Mouse (Mus musculus): ENCODE measurements around the gene Spata5.

Gene Spata5

DNA sequence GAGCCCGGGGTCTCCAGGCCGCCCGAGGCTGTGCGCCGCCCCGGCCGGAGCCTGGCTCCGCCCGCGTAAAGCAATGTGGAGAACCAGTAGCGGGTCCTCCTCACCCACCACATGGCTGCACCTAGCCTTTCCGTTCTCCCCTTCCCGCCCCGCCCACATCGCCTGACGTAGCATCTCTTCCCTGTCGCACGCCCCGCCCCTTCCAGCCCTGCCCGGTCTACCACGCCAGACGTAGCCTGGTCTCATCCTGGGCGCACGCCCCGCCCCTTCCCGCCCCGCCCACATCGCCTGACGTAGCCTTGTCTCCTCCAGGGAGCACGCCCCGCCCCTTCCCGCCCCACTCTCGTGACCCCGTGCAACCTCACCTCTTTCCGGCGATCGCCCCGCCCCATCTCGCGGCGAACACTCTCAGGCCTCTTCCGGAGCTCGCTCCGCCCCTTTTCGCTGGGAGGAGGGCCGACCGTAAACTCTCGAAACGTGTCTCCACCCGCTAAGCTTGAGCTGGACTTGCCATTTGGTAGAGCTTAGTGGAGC, at the start of gene Spata5:
Gene Spata5 (plus strand): TSS at position 439 of the 534 bp plus-strand sequence.
- DNase-seq: peak; percentile 99

DNA sequence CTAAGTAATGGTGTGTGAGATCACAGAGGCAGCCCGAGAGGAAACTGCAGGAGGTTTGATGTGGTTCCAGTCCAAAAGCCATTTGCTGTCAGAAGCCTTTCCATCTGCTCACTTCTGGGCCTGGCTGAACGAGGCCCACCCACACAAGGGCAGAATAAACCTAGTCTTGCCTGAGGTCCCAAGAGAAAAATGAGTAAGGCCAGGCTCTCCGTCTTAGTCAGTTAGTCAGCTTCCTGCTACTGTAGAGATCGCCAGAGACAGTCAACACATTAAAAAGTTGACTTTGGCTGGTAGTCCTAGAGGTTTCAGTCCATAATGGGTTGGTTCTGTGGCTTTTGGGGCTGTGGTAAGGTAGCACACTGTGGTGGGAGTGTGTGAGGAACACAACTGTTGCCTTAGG, 49.3 kb upstream of the Spata5 start:
- no peak for DNase-seq

DNA sequence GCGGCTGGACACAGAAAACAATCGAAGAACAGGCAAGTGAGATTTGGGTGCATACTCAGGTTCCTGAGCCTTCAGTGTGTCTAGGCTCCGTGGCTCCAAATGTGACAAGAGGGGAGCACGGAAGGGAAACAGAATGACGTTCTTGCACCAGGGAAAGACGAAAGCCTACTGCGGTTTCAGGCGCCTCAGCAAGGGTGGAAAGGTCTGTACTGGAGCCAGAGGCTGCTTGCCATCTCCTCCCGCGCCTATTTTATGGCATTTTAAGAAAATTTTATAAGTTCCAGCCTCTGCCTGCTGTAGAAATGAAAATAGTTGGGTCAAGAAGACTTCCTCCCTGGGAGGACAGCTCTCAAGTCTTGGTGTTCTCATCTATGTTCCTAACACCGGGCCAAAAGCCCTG, 46.0 kb upstream of the Spata5 start:
- peak; percentile 37 for DNase-seq

DNA sequence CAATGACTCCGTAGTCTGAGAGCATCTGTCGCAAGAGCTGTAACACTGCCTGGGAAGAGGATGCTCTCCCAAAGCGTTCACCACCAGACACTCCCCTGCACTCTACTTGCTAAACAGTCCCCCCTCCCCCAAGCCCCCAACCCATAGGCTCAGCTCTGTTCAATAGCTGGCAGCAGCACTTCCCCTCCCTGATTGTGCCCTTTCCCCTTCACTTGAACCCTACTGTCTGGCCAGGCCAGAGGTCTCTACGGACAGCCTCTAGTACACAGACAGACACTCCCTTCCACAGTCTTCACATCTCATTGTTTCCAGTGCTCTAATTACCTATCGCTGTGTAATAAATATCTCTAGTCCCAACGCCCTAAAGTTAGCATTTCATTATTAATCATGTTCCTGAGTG, 41.8 kb upstream of the Spata5 start:
- no peak for DNase-seq

DNA sequence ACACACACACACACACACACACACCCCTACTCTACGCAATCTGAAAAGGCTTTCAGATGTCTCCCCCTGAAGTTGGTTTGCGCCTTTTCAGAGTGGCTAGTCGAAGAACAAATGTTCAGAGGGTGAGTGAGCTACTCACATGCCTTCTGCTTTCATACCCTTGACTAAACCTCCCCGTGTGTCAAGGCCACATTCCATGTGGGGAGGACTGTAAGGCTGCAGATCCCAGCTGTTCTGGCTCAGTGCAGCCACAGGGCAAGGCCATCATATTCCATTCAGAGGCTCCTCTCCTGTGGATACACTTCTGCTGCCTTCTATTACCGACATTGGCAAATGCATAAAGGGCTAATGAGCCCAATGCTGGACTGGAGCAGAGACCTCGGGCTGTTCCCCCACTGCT, 41.3 kb upstream of the Spata5 start:
- DNase-seq: peak; percentile 67

DNA sequence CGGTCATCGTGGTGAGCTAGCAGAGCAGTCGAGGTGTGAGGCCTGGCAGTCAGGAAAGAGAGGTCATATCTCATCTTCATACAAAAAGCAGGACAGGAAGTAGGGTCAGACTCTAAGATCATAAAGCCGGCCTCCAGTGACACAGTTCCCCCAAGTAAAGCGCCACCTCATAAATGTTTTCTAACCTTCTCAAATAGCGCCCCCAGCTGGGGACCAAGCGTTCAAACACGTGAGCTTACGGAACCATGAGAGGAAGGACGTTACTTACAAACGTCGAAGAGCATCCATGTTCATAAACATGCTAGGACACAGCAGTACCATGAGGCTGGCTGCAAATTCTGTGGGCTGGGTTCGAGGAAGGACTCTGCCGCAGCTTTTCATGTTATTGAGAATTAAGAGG, 40.5 kb upstream of the Spata5 start:
- peak; percentile 50 for DNase-seq

DNA sequence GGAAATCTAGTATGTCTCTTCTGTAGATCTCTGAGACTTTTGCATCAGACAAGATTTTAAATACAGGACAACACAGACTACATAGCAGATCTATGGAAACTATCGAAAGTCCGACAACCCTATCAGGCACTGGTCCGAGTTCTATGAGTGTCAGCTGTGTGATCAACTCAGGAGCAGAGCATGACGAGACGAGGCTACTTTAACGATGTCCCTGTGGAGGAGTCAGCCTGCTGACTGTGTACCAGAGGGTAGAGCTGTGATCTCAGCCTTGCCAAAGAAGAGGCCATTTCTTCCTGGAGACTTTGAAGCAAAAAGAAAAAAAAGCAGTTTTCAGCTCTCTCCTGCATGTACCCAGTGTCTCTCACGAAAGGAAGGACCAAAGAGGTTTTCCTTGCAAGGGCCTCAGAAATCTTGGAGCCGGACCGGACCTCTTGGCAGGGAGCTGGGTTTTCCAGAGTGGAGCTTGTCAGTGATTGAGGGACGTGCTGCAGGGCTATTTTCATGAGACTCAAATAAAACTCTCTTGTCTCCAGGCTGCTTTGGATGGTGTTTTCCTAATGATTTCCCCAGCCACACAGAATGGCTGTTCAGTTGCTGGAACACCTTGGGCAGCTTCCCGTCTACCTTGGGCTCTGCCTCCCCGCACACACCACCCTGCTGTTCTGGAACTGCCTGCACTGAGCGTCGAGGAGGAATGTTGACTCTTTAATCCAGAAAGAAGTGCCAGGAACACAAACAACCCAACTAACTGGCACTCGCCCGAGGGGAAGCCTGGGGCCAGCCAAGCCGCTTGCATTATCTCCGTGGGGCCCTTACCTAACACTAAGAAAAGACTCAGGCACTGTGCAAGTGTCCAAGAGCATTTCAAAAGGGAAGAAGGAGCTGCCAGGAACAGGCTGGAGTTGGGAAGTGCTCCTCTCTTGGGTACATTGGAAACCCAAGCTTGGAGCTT, 39.5 kb upstream of the Spata5 start:
- DNase-seq: peak; percentile 85

DNA sequence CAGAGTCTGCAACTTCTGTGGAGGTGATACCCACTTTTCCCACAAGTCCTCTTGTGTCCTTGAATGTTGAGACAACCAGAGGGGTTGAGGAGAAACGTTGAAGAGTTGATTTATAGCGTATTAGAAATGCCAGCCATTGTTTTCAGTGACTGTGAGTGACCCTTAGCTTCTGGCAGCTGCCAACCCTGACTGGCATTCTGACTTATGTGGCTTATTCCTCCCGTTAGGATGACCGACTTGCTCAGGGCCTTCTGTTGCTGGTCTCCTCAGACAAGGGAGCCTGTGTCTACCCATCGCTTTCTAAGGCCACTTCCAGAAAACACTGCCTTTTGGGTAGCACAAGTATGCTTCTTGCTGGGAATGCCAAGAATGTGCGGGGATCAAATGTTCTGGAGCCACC, 38.2 kb upstream of the Spata5 start:
- DNase-seq: no peak

DNA sequence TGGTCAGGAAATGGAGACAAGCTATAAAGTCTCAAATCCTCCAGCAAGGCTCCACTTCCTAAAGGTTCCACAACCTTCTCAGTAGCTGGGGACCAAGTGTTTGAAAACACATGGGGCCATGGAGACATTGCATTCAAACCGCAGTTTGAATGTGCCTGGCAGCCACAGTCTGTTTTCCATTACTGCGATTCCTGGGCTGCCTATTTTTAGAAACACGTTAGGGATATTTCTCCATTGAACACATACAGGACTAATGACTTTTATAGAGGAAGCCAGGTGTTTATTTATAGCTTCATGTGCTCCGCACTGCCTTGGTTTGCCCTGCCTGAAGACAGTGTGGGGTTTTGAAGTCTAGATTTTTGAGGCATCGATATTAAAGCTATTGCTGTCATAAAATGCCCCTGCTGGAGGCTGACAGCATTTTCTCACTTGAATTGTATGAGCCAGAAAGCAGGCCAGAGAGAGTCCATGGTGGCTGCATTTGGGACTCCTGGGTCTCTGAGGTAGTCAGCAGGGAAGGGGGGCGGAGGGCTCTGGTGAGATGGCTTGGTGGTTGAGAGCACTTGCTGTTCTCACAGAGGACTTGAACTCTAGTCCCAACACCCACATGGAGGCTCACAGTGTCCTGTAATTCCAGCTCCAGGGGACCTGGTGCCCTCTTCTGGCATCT, 36.5 kb upstream of the Spata5 start:
- DNase-seq: peak; percentile 24

DNA sequence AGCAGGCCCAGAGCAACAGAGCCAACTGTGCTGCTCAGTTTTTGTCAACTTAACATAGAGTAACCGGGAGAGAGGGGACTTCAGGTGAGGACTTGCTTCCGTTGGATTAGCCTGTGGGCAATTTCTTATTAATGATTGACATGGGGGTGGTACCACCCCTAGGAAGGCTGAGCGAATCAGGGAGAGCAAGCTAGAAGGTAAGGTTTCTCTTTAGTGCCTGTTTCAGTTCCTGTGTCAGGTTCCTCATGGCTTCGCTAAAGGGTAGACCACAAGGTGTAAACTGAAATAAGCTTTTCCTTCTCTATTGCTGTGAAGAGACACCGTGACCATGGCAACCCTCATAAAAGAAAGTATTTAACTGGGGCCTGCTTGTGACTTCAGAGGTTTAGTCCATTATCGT, 32.4 kb upstream of the Spata5 start:
- DNase-seq: no peak

DNA sequence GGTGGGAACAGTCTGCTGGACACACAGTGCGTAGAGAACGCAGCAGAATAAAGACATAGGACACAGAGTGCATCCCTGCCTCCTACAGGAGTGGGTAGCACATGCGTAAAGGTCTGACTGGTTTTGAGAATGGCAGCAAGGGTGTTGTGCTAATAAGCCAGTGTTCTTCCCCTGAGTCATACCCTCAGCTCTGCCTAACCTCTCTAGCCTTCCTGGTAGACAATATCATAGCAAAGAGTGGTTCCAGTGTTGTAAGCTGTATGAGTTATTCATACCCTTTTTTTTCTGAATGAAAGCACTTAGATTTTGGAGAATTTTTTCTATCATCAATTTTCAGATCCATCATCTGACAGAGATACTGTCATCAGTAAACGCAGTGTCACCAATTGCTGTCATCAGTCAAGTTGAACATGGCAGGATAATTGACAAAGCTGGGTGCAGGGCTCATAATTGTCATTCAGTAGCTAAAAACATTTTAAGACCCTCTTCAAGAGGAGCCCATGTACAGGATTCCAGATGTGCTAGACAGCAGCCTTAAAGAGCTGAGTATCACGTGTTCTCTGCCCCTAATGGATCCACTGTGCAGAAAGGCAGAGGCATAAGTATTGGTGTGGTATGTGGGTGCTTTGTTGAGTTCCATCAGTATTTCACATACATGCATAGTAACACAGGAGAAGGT, 22.6 kb upstream of the Spata5 start:
- DNase-seq: no peak

DNA sequence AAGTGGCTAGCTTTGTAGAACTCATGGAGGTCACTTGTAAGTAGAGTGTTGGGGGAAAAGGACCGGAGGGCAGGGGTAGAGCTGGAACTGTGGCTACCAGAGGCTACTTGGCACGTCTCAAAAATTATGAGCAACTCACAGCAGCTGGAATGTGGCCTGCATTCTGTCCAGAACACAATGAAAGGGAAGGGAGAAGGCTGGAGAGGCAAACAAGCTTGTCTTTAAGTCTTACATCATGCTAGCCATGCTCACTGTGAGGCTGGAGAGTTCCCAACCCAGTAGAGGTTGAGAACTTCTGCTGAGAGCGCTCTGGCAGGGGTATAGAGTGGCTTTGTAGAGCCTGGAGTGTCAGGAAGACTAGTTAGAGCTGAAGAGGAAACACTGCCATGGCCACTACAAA, 22.1 kb upstream of the Spata5 start:
- DNase-seq: no peak

DNA sequence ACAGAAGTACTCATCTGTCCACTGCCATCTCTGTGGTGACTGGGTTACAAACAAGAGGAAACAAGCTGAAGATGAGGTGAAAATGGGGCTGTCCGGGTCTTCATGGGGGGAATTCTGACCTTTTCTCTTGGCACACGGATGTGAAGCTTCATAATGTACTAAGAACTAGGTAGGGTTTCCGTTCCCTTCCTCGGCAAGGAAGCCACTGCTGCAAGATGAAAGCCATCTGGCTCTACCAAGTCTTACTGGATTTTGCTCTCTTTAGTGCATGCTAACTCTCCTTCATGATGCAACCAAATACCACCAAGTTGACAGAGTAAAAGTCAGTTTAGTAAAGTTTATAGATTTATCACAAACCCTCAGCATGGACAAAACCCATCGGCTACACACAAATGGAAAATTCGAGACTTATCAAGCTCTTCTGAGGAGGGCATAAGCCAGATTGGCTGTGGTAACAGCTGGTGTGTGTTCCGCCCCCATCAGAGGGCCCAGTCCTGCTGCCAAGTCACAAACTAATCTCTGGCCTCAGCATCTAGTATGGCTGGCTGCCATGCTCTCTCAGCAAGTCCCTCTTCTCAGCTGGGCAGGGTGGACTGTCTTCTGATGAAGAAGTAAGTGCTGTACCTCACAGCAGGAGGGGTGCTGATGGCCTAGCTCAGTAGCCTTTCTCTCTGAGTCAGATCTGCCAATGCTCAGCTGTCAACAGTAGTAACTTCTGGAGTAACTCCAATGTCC, 20.9 kb upstream of the Spata5 start:
- peak; percentile 84 for DNase-seq

DNA sequence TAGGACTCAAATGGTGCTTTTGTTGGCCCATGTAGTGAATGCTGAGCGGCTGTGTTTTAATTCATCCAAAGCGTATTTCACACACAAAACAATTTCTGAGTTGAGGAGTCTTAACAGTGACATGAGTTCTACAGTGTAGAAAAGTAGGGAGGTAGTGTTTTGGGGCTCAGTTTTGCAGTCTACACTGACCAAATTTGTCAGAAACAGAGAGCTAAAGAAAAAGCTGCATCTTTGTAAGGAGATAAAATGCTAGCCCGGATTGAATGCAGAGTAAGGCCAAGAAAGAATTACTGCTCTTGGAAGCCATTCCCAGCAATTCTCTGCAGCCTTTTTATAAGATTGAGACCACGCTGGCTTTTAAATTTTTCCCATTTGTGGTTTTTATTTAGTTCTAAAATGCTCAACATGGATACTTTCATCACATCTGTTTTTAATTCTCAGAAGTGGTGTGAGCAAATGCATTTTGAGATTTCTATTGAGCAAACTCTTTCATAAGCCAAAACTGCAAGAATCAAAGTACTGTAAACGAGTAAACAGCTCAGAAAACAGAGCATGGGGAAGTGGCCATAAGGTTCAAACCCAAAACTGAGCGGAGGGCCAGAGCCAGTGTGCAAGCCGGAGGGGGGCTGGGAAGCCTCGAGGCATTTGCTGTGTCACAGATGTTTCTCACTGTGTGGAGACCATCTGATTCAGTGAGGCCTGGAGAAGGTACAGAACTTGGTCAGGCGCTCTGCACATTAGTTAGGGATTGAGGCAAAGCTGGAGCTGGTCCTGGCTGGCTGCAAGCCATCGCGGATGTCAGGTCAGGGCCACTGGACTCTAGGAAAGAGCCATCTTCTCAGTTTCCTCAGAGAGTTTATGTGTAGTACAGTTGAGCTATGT, 17.7 kb upstream of the Spata5 start:
- DNase-seq: peak; percentile 45

DNA sequence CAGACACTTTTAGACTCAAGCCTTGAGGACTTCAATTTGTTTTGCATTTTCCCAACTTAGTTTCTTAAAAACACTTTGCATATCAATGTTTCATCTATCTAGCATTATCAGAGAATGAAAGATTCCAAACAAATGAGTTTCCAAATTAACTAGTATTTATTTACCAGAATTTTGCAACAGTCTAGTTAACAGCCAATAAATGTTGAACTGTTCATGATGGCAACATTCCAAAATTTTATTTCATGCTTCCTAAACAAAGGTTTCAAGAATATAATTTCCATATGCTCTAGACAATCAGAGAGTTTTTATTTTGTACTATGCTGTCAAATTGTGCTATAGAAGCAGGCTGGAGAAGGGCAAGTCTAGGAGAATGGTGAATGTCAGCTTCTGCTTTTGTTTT, 12.1 kb upstream of the Spata5 start:
- DNase-seq: no peak

DNA sequence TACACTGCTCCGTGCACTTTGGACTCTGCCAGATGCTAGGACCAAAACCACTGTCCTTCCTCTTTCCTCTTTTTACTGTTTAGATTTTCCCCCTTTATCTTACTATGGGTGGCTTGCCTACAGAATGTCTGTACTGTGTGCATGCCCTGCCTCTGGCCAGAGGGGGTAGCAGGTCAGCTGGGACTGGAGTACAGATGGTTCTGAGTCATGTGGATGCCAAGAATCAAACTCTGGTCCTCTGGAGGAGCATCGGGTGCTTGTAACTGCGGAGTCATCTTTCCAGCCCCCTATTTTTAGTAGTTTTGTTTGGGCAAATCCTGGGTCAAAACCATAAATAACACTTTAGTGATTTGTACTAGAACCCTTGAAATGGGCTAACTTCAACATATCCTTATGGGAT, 6.2 kb upstream of the Spata5 start:
- DNase-seq: no peak

DNA sequence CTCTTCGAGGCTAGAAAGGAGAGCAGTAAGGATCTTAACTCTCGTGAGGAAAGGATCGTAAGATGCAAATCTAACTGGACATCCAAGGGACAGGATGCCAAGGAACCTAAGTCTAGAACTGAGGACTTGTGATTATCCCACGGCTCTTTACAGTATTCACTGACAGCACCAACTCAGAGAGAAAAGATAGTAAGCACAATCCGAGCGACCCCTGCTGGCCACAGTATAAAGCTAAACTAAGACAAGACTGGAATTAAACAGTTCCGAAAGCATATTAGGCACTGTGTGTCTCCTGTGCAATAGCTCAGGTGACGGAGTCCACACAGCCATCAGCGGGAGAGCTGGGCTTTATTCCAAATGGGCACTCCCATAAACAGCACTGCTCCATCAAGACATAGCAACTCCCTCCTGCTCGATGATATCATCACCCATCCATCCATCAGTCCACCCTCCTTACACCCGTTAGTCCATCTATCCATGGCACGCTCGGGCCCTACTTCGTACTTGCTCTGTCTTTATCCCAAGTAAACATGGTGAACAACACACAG, 5.2 kb upstream of the Spata5 start:
- DNase-seq: peak; percentile 89

DNA sequence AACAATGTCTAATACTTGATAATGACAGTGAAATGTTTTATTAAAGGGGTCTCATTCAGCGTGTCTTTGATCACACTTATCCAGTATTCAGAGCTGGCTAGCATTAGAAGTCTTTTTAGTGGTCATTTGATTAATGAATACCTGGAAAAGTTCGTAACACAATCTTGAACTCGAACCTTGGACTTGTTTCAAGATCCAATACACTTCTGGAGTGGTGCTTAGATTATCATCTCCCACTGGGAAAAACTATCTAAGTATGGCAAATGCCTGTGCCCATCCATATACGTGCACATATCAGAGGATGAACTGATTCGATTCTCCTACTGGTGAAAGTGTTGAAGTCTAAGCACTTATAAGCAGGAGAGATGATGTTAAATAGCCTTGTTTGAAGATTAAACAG, 1.4 kb upstream of the Spata5 start:
- DNase-seq: no peak

DNA sequence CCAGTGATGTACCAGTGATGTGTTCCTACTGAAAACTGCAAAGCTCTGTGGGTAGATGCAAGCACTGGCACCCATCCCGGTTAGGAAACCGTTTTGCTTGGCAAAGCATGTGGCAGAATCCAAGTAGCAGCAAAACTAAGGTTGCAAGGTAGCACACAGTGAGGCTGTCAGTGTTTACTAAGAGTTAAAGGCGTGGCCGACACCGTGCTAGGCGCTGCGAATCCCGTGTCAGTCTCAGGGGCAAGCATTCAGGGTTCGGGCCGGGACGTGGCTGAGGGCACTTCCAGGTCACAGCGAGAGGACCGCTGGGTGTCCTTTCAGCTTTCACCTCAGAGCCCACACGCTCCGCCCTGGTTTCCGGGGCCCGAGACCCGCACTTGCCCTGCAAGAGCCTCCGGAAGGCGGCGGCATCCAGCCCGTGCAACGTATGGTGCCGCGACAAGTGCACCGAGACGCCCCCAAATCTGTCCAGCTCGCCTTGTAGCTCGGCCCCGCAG, 687 bp upstream of the Spata5 start:
- DNase-seq: no peak

DNA sequence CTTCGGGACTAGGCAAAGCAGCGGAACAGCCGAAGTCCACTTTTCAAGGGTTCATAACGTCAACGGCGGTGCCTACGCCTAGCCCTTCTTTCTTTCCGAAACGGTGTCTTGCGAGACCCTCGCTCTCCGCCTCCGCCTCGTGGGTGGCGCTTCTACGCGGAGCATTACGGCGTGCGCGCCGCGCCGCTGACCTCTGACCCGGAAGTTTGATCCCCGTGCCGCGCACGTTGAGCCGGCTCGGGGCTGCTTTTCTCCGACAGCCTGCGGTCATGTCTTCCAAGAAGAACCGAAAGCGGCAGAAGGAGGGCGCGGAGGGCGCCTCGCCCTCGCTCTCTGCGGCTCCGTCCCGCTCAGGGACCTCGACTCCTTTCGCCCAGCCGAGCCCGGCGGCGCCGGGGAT, 376 bp downstream of the Spata5 start, which contains the start of gene Nudt6:
Gene Nudt6 (minus strand): TSS at position 140 of the 400 bp plus-strand sequence.
- peak; percentile 96 for DNase-seq

DNA sequence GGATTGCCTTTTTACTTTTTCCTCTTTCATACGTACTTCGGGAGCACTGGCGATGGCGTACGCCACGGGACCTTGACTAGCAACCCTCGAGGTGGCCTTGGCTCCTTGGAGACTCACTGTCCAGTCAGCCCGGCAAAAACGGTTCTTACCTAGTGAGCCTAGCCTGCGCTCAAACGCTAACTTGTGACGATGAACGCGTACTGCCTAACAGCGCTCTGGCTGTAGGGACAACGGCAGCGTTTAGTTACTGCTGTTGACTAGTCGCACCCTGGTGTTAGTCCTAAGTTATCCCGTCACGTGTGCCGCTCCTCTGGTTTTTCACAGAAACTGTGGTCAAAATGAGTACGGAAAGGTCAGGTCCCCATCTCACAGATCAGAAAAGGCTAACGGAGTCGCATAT, 945 bp downstream of the Spata5 start:
- no peak for DNase-seq

Measured in lung, postnatal 10 days (tissue).